8 mouse cellular contexts compared by ENCODE assay signal in genomic region chr7:97418717-97419116, GRCm38 (mm10). TPM values are rescaled to one million over a fixed set of nuclear protein-coding genes. Genes with fewer than 3 reads are reported as not detected.
DNase-seq lines count a peak whose midpoint lies in the region.

No protein-coding gene starts in this region.

- DNase-seq in adrenal gland, adult (ENCODE audit: inconsistent age in 2 of 2, low spot score in 1 of 2), result peak; percentile 77 to 90
- no peak for DNase-seq in adrenal gland, postnatal 4 days (ENCODE audit: low spot score in 2 of 2)
- DNase-seq in layer of hippocampus, adult 9-11 months, result peak; percentile 49
- no peak for DNase-seq in layer of hippocampus, postnatal 10 days (ENCODE audit: low spot score in 2 of 2)
- DNase-seq in gastrocnemius, postnatal 4 days (ENCODE audit: low spot score in 2 of 2), result peak; percentile 48 to 66
- peak; percentile 41 to 71 for DNase-seq in lung, postnatal 4 days
- DNase-seq in right cerebral cortex, adult 2 months (ENCODE audit: low spot score in 2 of 2), result no peak
- DNase-seq in thymus, postnatal 25 days, result no peak

RNA-seq across cellular contexts. Expression of gene Thrsp, which starts 1.2 kb away (rescaled TPM):
- 10 to 100 TPM; 36.9 to 51.7 TPM for total RNA-seq in adrenal gland, postnatal 4 days (2021)
- 10 to 100 TPM; 16.9 to 19.7 TPM for total RNA-seq in layer of hippocampus, postnatal 10 days (2021)
- total RNA-seq in gastrocnemius, postnatal 4 days (2021), result 10 to 100 TPM; 53.7 to 60.9 TPM

RNA-seq across cellular contexts. Expression of gene Ndufc2, which starts 18.9 kb away (rescaled TPM):
- 100 to 1,000 TPM; 314 to 350 TPM for total RNA-seq in adrenal gland, postnatal 4 days (2021)
- 100 to 1,000 TPM; 270 to 275 TPM for total RNA-seq in layer of hippocampus, postnatal 10 days (2021)
- total RNA-seq in gastrocnemius, postnatal 4 days (2021), result 100 to 1,000 TPM; 255 to 257 TPM

RNA-seq across cellular contexts. Expression of gene Kctd14, which starts 32.4 kb away (rescaled TPM):
- 1 to 10 TPM; 3.6 to 4.5 TPM for total RNA-seq in adrenal gland, postnatal 4 days (2021)
- total RNA-seq in layer of hippocampus, postnatal 10 days (2021), result 1 to 10 TPM; 2.1 to 3.1 TPM
- total RNA-seq in gastrocnemius, postnatal 4 days (2021), result under 1 TPM; 0.44 to 0.56 TPM

RNA-seq across cellular contexts. Expression of gene Alg8, which starts 47.3 kb away (rescaled TPM):
- total RNA-seq in adrenal gland, postnatal 4 days (2021), result 10 to 100 TPM; 19.3 to 20.3 TPM
- total RNA-seq in layer of hippocampus, postnatal 10 days (2021), result 10 to 100 TPM; 10.6 to 11.3 TPM
- 1 to 10 TPM; 7.9 to 8.1 TPM for total RNA-seq in gastrocnemius, postnatal 4 days (2021)

Comparison
In these comparisons a context has a peak if more than half of its experiments do, and no peak if none do; other contexts are left out.
1. DNase-seq: peak in adrenal gland, adult (2 of 2), layer of hippocampus, adult 9-11 months (single experiment), gastrocnemius, postnatal 4 days (2 of 2) and lung, postnatal 4 days (2 of 2); none in adrenal gland, postnatal 4 days (0 of 2), layer of hippocampus, postnatal 10 days (0 of 2), right cerebral cortex, adult 2 months (0 of 2) and thymus, postnatal 25 days (single experiment).